Mouse (Mus musculus): ENCODE measurements around the gene Gm10330.
A peak's percentile ranks its signal among the peaks of the same experiment; 100 is the strongest.
"Not testable (repeated sequence)": the region's sequence is repeated elsewhere in the genome, so short reads cannot be mapped to it uniquely, and the experiment has no call there.

Gm10330 gene

DNA sequence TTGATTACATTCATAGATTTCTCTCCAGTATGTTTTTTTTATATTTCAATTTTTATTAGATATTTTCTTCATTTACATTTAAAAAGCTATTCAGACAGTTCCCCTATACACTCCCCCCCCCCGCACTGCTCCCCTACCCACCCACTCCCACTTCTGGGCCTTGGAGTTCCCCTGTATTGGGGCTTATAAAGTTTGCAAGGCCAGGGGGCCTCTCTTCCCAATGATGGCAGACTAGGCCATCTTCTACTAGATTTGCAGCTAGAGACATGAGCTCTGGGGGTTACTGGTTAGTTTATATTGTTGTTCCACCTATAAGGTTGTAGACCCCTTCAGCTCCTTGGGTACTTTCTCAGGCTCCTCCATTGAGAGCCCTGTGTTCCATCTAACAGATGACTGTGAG, at the start of gene Gm10330:
Gene Gm10330 (minus strand): TSS at position 101 of the 400 bp plus-strand sequence.
- DNase-seq = not testable (repeated sequence)

DNA sequence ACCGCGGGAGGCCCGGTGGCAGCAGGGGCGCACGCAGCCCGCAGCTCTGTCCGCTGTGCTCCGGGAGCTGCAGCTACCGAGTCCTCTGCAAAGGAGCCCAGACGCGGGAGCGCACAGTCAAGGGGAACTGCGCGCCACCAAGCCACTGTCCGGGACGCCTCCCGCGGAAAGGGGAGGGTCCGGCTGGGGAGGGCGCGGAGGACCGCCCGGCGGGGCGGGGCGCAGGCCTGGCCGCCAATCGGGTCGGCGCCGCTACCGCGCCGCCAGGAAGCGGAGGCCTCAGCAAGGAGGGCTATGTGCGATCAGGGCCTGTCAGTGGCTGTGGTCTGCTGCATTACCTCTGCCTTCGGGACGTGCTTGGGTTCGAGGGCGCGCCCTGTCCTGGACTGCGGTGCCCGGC, 20.7 kb upstream of the Gm10330 start:
- DNase-seq = not testable (repeated sequence)

GRCm38 (mm10) chr12:23800366-23800765, 20.3 kb upstream of the Gm10330 start:
- peak; percentile 14 to 19 for DNase-seq
